Mouse (Mus musculus) spleen, postnatal 10 days (tissue): Measurements from ENCODE around the gene Cbr2.
A peak's percentile ranks its signal among the peaks of the same experiment; 100 is the strongest.

Experiments
- DNase-seq, 2 experiments: peaks; one replicate each; pipeline ENCODE4 v3.0.0; 2021 to 2022; ENCODE audit warnings: low spot score in 2 of 2

Gene Cbr2

DNA sequence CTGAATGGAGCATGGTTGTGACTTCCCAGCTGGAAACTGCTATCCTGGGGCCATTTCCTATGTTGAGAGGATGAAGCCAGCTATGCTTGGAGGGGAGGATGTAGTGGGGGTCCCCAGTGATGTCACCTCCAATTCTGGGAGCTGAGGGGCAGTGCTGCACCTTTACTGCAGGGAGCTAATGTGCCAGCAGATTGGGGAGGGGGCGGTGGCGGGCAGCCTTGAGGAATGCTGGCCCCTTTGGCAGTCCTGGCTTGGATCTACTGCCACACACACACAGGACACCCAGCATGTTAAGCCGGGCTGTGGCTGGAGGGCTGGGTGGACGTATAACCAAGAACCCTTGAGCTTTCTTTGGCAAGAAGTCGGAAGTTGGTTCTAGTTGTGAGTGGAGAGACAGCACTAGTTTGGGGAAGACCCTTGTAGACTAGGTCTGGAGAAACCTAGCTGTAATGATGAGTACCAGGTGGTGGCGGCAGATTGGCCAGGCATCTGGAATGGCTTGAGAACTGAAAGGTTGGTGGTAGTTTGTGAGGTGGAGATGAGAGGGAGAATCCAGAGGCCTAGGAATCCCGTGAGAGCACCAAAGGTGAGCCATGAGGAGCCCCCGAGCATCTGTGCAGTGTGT lies 19.8 kb downstream of the Cbr2 start:
- DNase-seq, result no peak

- no peak for DNase-seq
Measured at GRCm38 (mm10) chr11:120710672-120711071, 21.2 kb downstream of the Cbr2 start.

- no peak for DNase-seq
Measured at GRCm38 (mm10) chr11:120709551-120709950, 22.4 kb downstream of the Cbr2 start.

DNA sequence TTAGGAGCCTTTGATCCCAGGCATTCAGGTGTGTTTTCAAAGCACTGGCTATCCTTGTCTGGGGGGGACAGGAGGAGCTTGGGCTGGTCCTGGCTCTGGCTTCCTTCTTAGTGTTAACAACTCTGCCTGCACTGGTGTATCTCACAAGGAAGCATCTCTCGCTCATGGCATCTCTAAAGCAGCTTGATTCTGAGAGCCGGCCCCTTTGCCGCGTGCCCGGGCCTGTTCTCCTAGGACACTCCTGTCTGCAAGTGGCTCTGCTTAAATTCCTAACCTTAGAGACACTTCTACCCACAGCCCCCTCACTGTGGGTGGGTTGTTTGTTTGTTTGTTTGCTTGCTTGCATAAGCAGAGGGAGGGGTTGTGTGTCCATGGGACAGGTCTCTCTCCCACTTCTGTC lies 23.9 kb downstream of the Cbr2 start:
- DNase-seq, result no peak

- no peak for DNase-seq
Measured at GRCm38 (mm10) chr11:120707225-120707624, 24.7 kb downstream of the Cbr2 start.

- DNase-seq, result no peak
Measured at GRCm38 (mm10) chr11:120706120-120706519, 25.8 kb downstream of the Cbr2 start.

DNA sequence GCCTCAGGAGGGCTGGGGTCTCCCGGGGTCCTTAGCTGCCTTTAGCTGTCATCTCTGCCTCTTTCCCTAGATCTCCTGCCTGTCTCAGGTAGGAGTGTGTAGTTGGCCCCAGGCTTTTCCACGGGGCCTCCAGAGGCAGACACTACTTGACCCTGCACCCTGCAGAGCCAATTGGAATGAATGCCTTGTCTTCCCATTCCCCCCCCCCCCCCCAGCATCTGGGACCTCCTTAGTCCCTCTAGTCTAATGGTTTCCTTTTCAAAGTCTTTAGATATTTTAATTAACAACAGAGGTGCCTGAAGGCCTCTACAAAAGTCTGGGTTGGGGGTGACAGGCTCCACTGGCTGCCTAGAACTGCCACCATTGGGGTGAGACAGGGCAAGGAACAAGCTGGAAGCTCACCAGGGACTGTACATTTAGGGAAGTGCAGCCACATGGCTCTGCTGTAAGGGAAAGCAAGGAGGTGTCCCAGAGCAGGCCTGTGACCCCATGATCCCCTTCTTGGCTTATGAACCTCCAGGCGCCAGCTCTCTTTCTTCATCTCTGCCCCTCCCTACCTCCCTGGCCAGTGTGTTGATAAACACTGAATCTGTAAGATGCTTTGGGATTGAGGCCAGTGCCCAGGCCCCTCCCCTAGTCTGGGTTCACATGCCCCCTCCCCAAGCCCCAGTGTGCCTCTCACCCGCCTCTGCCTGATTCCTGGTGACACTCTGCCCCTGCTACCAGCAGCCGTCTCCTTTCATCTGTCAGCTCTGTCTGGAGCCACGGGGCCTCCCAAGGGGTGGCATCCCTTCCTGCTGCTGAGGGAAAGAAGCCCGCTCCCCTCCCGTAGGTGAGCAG lies 27.2 kb downstream of the Cbr2 start:
- no peak for DNase-seq

DNA sequence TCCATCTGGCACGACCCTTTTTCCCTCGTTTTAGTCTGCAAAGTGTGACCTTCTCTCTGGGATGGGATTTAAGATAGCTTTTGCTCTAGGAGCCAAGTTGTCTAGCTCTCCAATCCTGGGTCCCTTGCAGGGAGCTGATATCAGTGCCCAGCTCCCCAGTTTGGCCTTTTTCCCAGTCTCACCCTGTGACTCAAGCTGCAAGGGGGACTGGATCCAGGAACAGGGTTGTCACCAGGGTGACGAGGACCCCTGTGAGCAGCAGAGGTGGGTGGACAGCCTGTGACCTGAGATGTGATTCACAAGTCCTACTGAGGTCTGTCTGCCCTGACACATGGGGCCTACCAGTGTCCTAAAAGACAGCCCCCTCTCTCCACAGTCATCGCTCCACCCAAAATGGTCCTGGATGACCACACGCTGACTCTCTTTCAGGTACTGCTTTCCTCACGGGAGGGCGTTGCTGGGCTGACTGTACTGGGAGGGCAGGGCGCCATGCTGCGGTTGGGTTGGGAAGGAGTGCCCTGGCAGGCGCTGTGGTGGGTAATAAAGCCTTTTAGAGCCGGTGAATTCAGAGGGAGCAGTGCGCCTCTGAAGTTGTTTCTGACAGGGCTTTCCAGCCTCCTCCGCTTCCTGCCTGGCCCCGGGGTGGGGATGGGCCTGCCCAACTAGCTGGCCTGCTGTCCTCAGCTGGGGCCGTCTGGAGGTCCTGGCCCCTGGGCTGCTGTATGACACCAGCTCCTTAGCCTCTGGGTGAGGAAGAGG lies 28.0 kb downstream of the Cbr2 start:
- DNase-seq, result no peak

DNA sequence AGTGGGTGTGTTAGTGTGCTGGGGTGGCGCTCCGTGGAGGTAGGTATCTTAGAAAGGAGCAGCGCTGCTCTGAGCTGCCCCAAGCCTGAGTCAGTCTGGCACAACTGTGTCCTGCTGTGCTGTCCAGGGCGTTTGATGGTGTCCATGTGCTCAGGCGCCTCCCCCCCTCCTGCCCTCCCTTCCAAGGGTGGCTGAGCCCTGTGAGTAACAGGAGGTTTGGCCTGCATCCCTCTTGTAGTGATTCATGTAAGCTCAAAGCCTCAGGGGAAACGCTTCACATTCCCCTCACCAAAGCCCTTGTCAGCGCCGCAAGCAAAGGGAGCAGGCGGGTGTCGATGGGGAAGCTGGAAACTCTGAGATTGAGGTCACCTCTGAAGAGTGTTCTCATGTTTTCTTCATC lies 34.2 kb downstream of the Cbr2 start:
- no peak for DNase-seq

- DNase-seq, result no peak
Measured at GRCm38 (mm10) chr11:120696568-120696967, 35.3 kb downstream of the Cbr2 start.

- no peak for DNase-seq
Measured at GRCm38 (mm10) chr11:120695641-120696040, 36.3 kb downstream of the Cbr2 start.

- DNase-seq, result no peak
Measured at GRCm38 (mm10) chr11:120695184-120695583, 36.7 kb downstream of the Cbr2 start.

DNA sequence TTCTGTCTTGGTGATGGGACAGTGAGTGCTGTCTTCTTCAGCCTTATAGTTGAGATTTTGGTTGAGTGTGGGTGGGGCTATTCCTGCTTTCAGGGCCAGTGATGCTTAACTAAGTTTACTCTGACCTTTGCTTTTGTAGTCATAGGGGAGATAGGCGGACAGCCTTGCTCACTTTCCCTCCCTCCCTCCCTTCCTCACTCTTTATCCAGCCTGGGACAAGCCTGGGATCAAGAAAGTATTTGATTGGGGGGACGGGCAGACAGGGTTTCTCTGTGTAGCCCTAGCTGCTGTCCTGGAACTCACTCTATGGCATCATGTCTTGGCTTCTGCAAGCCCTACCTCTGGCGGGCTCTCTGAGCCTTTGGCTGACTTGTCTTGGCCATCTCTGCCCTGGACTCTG lies 38.5 kb downstream of the Cbr2 start:
- DNase-seq, result no peak

- DNase-seq, result no peak
Measured at GRCm38 (mm10) chr11:120692471-120693011, 39.4 kb downstream of the Cbr2 start.

DNA sequence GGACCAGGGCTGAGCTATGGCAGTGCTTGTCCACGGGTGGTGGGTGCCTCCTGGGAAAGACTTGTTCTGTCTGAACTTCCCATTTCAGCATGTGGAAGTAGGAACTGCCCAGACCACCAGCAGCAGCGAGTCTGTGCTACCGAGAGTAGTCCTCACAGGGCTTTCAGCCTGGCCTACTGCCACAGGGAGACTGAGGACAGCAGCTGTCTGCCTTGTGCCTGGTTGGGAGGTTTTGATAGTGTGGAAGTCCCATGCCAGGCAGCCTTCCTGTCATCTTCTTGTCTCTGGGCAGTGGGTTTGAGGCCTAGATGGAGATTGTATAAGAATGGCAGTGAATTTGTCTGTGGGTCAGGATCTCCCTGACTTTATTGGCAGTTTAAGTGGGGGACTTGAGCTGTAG lies 42.5 kb downstream of the Cbr2 start:
- DNase-seq, result no peak

DNA sequence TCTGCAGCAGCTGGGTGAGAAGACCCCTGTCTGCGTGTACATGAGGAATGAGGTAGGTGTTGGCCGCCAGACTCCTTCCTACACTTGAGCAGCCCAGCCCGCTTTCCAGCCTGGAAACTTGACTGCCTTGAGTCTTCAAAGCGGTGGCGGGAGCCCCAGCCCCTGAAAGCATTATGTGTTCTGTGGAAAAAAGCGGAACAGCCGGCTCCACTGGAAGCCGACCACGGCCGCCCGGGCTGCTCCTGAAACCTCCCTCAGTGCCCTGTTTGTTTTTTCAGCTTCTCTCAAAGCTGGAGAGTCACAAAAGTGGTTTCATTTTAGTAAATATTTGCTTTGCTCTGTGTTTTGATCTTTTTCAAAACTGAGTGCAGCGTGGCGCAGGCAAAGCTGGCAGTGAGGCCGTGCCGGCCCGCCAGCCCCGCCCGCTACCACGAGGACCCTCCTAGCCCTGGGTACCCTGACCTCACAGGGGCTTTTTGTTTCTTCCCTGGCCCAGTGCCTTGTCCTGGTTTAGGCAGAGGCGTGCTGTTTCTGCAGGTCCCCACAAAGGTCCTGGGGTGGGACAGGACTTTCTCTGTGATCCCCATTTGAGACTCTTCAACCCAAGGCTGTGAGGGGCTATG lies 45.2 kb downstream of the Cbr2 start:
- no peak for DNase-seq

DNA sequence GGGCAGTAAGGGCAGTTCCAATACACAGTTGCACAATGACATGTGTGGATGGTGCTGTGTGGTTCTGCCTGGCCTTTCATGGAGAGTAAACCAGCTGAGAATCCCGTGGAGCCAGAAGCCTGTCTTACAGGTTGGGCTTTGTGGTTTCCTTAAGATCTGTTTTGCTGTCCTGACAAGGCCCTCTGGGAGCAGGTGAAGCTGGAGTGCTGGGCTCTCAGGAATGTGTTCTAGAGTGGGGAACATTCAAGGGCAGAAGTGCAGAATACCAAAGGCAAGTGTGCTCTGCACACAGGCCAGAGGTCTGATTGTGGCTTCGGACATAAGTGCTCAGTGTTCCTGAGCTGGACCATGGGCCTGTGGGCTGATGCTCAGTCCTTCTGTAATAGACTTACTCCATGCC lies 47.3 kb downstream of the Cbr2 start:
- no peak for DNase-seq

- DNase-seq, result no peak
Measured at GRCm38 (mm10) chr11:120684086-120684485, 47.8 kb downstream of the Cbr2 start.

- no peak for DNase-seq
Measured at GRCm38 (mm10) chr11:120683536-120683935, 48.4 kb downstream of the Cbr2 start.

- no peak for DNase-seq
Measured at GRCm38 (mm10) chr11:120682683-120683082, 49.2 kb downstream of the Cbr2 start.

- peak in 1 of 2 experiments; percentile 61 for DNase-seq
Measured at GRCm38 (mm10) chr11:120679909-120680308, 52.0 kb downstream of the Cbr2 start.
